Mouse (Mus musculus): ENCODE data around the gene Iqschfp.

Gene Iqschfp

GRCm38 (mm10) chr3:67892026-67892705, at the start of gene Iqschfp, which contains the start of gene Iqcj:
TSS of gene Iqschfp (plus strand) at chr3:67892232.
TSS of gene Iqcj (plus strand) at chr3:67892220.
- DNase-seq (ENCODE audit: low spot score) = no peak

- DNase-seq (ENCODE audit: low spot score) = no peak
Measured at GRCm38 (mm10) chr3:67852397-67852796, 39.6 kb upstream of the Iqschfp start.

GRCm38 (mm10) chr3:67861524-67861923, 30.5 kb upstream of the Iqschfp start:
- DNase-seq (ENCODE audit: low spot score) = no peak

- no peak for DNase-seq (ENCODE audit: low spot score)
Measured at GRCm38 (mm10) chr3:67867420-67868065, 24.5 kb upstream of the Iqschfp start.

GRCm38 (mm10) chr3:67869424-67869823, 22.6 kb upstream of the Iqschfp start:
- DNase-seq (ENCODE audit: low spot score) = no peak

- no peak for DNase-seq (ENCODE audit: low spot score)
Measured at GRCm38 (mm10) chr3:67877253-67877652, 14.8 kb upstream of the Iqschfp start.

- no peak for DNase-seq (ENCODE audit: low spot score)
Measured at GRCm38 (mm10) chr3:67884335-67884734, 7.7 kb upstream of the Iqschfp start.

- no peak for DNase-seq (ENCODE audit: low spot score)
Measured at GRCm38 (mm10) chr3:67886176-67886575, 5.9 kb upstream of the Iqschfp start.

GRCm38 (mm10) chr3:67887251-67887650, 4.8 kb upstream of the Iqschfp start:
- DNase-seq (ENCODE audit: low spot score) = no peak

GRCm38 (mm10) chr3:67892768-67893167, 736 bp downstream of the Iqschfp start:
- no peak for DNase-seq (ENCODE audit: low spot score)

- no peak for DNase-seq (ENCODE audit: low spot score)
Measured at GRCm38 (mm10) chr3:67902517-67902916, 10.5 kb downstream of the Iqschfp start.

- no peak for DNase-seq (ENCODE audit: low spot score)
Measured at GRCm38 (mm10) chr3:67908586-67908985, 16.6 kb downstream of the Iqschfp start.

GRCm38 (mm10) chr3:67918098-67918497, 26.1 kb downstream of the Iqschfp start:
- no peak for DNase-seq (ENCODE audit: low spot score)

GRCm38 (mm10) chr3:67918634-67919259, 26.7 kb downstream of the Iqschfp start:
- DNase-seq (ENCODE audit: low spot score) = no peak

GRCm38 (mm10) chr3:67923095-67923494, 31.1 kb downstream of the Iqschfp start:
- no peak for DNase-seq (ENCODE audit: low spot score)

GRCm38 (mm10) chr3:67925453-67925852, 33.4 kb downstream of the Iqschfp start:
- DNase-seq (ENCODE audit: low spot score) = no peak

- no peak for DNase-seq (ENCODE audit: low spot score)
Measured at GRCm38 (mm10) chr3:67930424-67931133, 38.5 kb downstream of the Iqschfp start.

GRCm38 (mm10) chr3:67931181-67931580, 39.1 kb downstream of the Iqschfp start:
- DNase-seq (ENCODE audit: low spot score) = no peak

GRCm38 (mm10) chr3:67931914-67932313, 39.9 kb downstream of the Iqschfp start:
- no peak for DNase-seq (ENCODE audit: low spot score)

- DNase-seq (ENCODE audit: low spot score) = no peak
Measured at GRCm38 (mm10) chr3:67935829-67936228, 43.8 kb downstream of the Iqschfp start.

GRCm38 (mm10) chr3:67947000-67947399, 55.0 kb downstream of the Iqschfp start:
- no peak for DNase-seq (ENCODE audit: low spot score)

GRCm38 (mm10) chr3:67952517-67952940, 60.5 kb downstream of the Iqschfp start:
- DNase-seq (ENCODE audit: low spot score) = no peak
